Mouse (Mus musculus) heart, embryonic 12.5 days (tissue): ENCODE results near the gene Afg1l. TPM values are rescaled to one million over a fixed set of nuclear protein-coding genes. Genes with fewer than 3 reads are reported as not detected.
A peak's percentile ranks its signal among the peaks of the same experiment; 100 is the strongest.

Experiments used
- ATAC-seq: fragments of 200-750 bp; cut with Nextera tagmentation; 2 replicates; pipeline ENCODE4 v1.8.0; 2017; ENCODE audit warnings: moderate TSS enrichment, moderate library complexity; ENCODE audit not compliant: insufficient number of reproducible peaks, low FRiP score
- H3K27ac ChIP-seq: fragments of 300-500 bp; sonication (generic); 2 replicates; pipeline ENCODE4 v1.5.1; 2016; ENCODE audit warnings: mild to moderate bottlenecking, moderate library complexity; ENCODE audit not compliant: poor library complexity, severe bottlenecking
- H3K27me3 ChIP-seq: fragments of 300-500 bp; sonication (generic); replicated peaks from 2 replicates; pipeline ENCODE4 v1.6.1; 2016; ENCODE audit warnings: mild to moderate bottlenecking, moderate library complexity
- H3K36me3 ChIP-seq: fragments of 300-500 bp; sonication (generic); 2 replicates; pipeline ENCODE4 v1.6.1; 2016; ENCODE audit warnings: mild to moderate bottlenecking, moderate library complexity
- H3K4me1 ChIP-seq: fragments of 300-500 bp; sonication (generic); replicated peaks from 2 replicates; pipeline ENCODE4 v1.6.1; 2016; ENCODE audit warnings: mild to moderate bottlenecking
- H3K4me2 ChIP-seq: fragments of 300-500 bp; sonication (generic); 2 replicates; pipeline ENCODE4 v1.6.1; 2016; ENCODE audit warnings: mild to moderate bottlenecking, moderate library complexity
- H3K4me3 ChIP-seq: fragments of 300-500 bp; sonication (generic); 2 replicates; pipeline ENCODE4 v1.5.1; 2016; ENCODE audit warnings: mild to moderate bottlenecking
- H3K9ac ChIP-seq: fragments of 300-500 bp; sonication (generic); 2 replicates; pipeline ENCODE4 v1.6.1; 2016; ENCODE audit warnings: mild to moderate bottlenecking, moderate library complexity
- H3K9me3 ChIP-seq: fragments of 300-500 bp; sonication (generic); replicated peaks from 2 replicates; pipeline ENCODE4 v1.6.1; 2016; ENCODE audit warnings: mild to moderate bottlenecking, moderate library complexity
- WGBS: fragments of 180-500 bp; shearing (Covaris S2); methylation state at CpG from one replicate; pipeline ENCODE4 v1.1.7; 2016; 5-methylcytosine and 5-hydroxymethylcytosine counted together
- polyA plus RNA-seq: library from polyadenylated mRNA; unstranded; fragments of >200 nt; fragmentation: Nextera tagmentation; extraction: Ambion mirVana; gene quantifications from 2 replicates; pipeline ENCODE4 v1.2.1, GENCODE M21; 2016

The Afg1l gene
- 13.5 and 14.1 TPM in 2 replicates for polyA plus RNA-seq

DNA sequence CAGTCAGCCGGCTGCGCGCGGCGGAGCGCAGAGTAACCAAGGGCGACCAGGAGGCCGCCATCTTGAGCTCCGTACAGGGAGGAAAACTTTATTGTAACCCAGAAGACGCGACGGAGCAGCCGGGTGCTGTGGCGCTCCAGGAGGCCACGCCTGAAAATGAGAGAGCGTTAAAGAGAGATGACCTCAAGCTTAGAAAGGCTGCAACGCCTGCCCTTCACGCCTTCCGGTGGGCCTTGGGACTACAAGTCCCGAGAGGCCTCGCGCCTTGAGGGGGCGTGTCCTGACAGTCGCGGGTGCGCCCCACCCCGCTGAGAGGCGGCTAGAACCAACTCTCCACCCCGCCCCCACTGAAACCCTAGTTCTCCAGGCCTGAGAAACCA is at the start of gene Afg1l:
Afg1l (minus strand) TSS at position 225 of the 380 bp plus-strand sequence.
- H3K4me1 ChIP-seq: peaks cover 8% of the 10 kb centered on the region
- peak within 1 kb of the TSS; percentile 96 for H3K27ac ChIP-seq
- H3K4me3 ChIP-seq: peak within 1 kb of the TSS; percentile 66
- 0 out of 2 replicates have a peak, but pooled peaks cover under 1% of the 10 kb centered on the region for H3K9me3 ChIP-seq
- H3K9ac ChIP-seq: peak within 1 kb of the TSS; percentile 87
- H3K4me2 ChIP-seq: peak within 1 kb of the TSS; percentile 90
- H3K36me3 ChIP-seq: 0 out of 2 replicates have a peak, but pooled peaks cover 3% of the 10 kb centered on the region
- no peaks in the 10 kb centered on the region for H3K27me3 ChIP-seq
- under 1% methylated on average over 29 of the region's 29 CpGs for WGBS
- peak; percentile 96 for ATAC-seq

DNA sequence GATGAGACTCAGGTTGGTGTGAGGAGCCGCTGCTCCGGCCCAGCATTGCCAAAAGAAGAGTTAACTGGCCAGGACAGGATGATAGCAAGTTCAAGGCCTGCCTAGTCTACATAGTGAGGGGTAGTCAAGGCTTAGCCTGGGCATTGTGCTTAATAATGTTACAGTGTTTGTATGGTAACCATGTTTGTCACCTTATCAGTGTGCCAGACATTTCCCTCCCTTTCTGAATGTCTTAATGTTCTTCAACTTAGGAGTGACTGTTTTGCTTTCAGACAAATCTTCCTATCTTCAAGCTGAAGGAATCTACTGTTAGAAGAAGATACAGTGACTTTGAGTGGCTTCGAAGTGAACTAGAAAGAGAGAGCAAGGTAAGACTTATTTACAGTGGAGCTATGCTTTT is 47.3 kb upstream of the Afg1l start:
- Histone ChIP-seq H3K36me3 (peaks cover 49% of the 10 kb centered on the region), H3K27me3 (no peaks in the 10 kb centered on the region), H3K9me3 (no peaks in the 10 kb centered on the region), H3K4me2 (no peak overlapping the region), H3K27ac (no peak overlapping the region), H3K9ac (no peak overlapping the region), H3K4me1 (peaks cover 31% of the 10 kb centered on the region), H3K4me3 (no peak overlapping the region)
- WGBS: 87% methylated on average over 3 of the region's 3 CpGs
- ATAC-seq: no peak

DNA sequence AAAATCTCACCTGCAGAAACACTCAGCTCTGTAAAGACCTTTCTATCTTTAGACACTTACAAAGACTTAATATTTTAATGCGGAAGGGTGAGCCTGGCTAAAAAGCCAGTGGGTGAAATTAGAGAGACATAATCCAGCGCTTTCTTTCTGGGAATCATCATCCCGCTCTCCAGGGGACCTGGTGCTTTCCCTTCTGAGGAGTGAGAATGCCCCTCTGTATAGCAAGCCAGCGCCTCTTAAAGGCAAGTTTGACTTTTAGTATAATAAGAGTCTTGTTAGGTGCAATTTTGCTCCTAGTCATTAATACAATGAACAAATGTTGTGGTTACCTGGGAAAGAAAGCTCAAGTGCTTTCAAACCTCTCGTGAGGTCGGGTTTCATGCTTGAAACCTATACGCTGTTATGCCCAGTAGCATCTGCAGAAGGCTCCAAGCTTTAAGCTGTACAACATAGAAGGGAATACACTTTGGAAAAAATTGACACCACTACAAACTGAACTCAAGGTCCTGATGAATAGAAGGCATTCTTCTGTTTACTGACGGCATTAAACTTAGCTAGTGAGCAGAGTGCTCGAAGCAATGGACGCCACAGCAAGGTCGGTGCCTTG is 45.3 kb upstream of the Afg1l start:
- H3K27me3 ChIP-seq: no peaks in the 10 kb centered on the region
- no peaks in the 10 kb centered on the region for H3K9me3 ChIP-seq
- no peak overlapping the region for H3K9ac ChIP-seq
- 88% methylated on average over 11 of the region's 11 CpGs for WGBS
- H3K4me3 ChIP-seq: no peak overlapping the region
- peaks cover 32% of the 10 kb centered on the region for H3K36me3 ChIP-seq
- ATAC-seq: no peak
- H3K27ac ChIP-seq: no peak overlapping the region
- H3K4me1 ChIP-seq: peaks cover 34% of the 10 kb centered on the region
- H3K4me2 ChIP-seq: no peak overlapping the region

DNA sequence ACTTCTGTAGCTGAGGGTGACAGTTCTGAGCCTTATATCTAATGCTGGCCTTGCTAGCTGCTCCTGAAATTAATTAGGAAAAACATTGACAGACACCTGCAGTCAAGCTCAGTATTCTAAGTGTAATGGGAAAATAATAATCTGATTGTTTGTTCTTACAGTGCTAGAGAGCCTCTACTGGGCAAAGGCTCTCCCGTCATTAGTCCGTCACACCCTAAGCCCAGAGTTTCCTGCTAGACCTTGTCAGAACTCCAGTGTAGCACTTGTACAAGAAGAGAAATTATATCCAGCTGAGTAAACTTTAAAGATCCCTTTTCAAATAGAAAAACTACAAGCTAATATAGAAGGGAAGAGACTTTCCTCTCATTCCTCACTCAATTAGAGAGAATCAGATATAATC is 44.5 kb upstream of the Afg1l start:
- no peak overlapping the region for H3K4me3 ChIP-seq
- no peak overlapping the region for H3K9ac ChIP-seq
- H3K4me2 ChIP-seq: no peak overlapping the region
- H3K27ac ChIP-seq: no peak overlapping the region; the same call in 1 of the 2 replicates
- H3K27me3 ChIP-seq: no peaks in the 10 kb centered on the region
- WGBS: 65% methylated on average over 2 of the region's 2 CpGs
- H3K4me1 ChIP-seq: peaks cover 35% of the 10 kb centered on the region
- peaks cover 24% of the 10 kb centered on the region for H3K36me3 ChIP-seq
- no peak for ATAC-seq
- H3K9me3 ChIP-seq: no peaks in the 10 kb centered on the region

DNA sequence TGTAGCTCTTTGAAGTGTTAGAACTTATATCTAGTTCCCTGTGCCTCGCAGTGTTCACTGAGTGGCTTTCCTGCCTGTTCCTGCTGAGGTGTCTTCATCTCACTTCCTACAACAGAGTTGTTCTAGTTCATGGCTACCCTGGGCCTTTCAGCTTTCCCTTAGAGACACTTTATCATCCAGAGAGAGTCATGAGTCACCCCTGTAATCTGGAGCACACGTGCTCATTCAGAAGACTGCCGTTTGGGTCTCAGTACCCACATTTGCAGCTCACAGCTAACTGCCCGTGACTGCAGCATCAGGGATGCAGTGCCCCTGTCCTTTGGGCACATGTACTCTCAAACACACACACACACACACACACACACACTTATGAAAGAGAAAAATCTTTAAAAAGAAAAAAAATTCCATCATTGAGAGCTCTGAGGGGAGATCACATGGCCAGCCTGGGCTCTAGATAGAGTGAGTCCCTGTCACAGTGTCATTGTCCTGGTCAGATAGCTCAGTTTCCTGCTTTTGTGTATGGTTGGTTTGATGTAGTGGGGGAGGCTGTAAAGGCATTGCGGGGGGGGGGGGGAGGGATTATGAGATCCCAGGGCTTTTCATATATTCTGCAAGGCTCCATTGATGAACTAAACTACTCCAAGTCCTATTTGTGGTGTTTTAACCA is 43.1 kb upstream of the Afg1l start:
- Histone ChIP-seq H3K4me2 (no peak overlapping the region), H3K4me1 (peaks cover 38% of the 10 kb centered on the region), H3K36me3 (peaks cover 13% of the 10 kb centered on the region), H3K9ac (no peak overlapping the region), H3K27me3 (no peaks in the 10 kb centered on the region), H3K27ac (peak overlapping the region; percentile 60; the same call in 1 of the 2 replicates), H3K9me3 (no peaks in the 10 kb centered on the region), H3K4me3 (no peak overlapping the region)
- peak; percentile 86 for ATAC-seq
- 23% methylated on average over 5 of the region's 5 CpGs for WGBS

DNA sequence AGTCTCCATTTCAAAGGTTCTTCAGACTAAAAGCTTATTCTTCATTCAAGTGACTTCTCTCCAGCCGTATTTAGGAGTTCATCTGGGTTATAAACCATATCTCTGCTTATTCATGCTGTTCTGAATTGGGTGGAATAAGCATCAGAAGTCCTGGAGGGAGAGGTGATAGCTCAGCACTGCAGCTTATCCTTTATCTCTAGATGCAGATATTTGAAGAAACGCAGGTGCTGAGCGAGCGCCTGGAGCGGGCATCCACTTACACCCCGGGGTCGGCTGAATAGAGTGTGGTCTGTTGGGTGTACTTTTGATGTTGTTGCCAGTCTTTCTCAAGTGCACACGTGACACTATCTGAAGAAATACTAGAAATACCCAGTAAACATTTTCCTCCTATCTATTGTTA is 40.0 kb upstream of the Afg1l start:
- WGBS: 52% methylated on average over 8 of the region's 8 CpGs
- Histone ChIP-seq H3K9me3 (no peaks in the 10 kb centered on the region), H3K4me1 (peaks cover 35% of the 10 kb centered on the region), H3K27ac (no peak overlapping the region), H3K27me3 (no peaks in the 10 kb centered on the region), H3K9ac (no peak overlapping the region), H3K36me3 (0 out of 2 replicates have a peak, but pooled peaks cover 2% of the 10 kb centered on the region), H3K4me2 (no peak overlapping the region), H3K4me3 (no peak overlapping the region)
- ATAC-seq: no peak

DNA sequence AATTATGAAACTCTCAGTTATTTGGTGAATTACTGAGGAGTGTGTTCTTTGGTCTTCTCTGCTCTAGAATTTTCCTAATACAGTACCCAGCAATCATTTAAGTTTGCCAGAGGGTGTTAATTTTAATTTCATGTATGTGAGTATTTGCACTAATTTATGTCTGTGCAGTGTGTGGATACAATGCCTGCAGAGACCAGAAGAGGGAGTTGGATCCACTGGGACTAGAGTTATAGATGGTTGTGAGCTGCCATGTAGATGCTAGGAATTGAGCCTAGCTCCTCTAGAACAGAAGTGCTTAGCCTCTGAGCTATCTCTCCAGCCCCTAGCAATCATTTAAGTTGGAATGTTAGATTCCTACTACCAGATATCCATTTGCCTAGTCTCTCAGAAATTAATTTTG is 35.8 kb upstream of the Afg1l start:
- H3K4me2 ChIP-seq: no peak overlapping the region
- H3K4me1 ChIP-seq: peaks cover 20% of the 10 kb centered on the region
- H3K36me3 ChIP-seq: peaks cover 16% of the 10 kb centered on the region
- no peaks in the 10 kb centered on the region for H3K27me3 ChIP-seq
- H3K4me3 ChIP-seq: no peak overlapping the region
- no peaks in the 10 kb centered on the region for H3K9me3 ChIP-seq
- no peak for ATAC-seq
- H3K27ac ChIP-seq: no peak overlapping the region
- H3K9ac ChIP-seq: no peak overlapping the region

DNA sequence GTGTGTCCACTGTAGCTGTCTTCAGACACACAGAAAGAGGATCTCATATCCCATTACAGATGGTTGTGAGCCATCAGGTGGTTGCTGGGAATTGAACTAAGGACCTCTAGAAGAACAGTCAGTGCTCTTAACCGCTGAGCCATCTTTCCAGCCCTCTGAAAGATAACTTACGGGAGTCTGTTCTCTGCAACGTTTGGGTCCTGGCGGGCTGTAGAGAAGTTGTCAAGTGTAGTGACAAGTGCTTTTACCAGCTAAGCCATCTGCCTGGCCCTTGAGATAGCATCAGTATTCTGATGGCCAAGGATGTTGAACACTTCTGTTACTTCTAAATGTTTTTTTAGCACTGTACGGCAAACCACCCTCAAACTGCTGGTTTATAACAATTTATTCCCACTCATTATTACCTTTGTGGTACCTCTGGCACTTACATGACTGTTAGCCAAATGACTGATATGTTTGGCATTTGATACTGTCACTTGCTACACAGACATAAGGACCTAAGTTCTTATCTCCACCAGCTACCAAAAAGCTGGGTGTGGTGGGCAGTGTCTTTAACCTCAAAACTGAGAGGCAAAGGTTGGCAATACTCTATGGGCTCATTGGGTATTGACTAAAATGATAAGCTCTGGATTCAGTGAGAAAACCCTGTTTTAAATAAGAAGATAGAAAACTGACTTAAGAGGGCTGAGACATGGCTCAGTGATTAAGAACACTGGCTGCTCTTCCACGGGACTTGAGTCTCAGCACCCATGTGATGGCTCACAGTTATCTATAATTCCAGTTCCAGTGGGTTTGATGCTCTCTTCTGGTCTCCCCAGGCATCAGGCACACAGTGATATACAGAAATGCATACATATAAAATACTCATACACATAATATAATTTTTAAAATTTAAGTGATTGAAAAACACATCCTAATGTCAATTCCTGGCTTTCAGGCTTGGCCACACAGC is 33.1 kb upstream of the Afg1l start:
- H3K36me3 ChIP-seq: peaks cover 31% of the 10 kb centered on the region
- 64% methylated on average over 6 of the region's 6 CpGs for WGBS
- peaks cover 29% of the 10 kb centered on the region for H3K4me1 ChIP-seq
- H3K4me2 ChIP-seq: no peak overlapping the region
- H3K4me3 ChIP-seq: no peak overlapping the region
- H3K9me3 ChIP-seq: no peaks in the 10 kb centered on the region
- no peaks in the 10 kb centered on the region for H3K27me3 ChIP-seq
- no peak overlapping the region for H3K9ac ChIP-seq
- no peak overlapping the region for H3K27ac ChIP-seq
- ATAC-seq: no peak; the same call in 1 of the 2 replicates

DNA sequence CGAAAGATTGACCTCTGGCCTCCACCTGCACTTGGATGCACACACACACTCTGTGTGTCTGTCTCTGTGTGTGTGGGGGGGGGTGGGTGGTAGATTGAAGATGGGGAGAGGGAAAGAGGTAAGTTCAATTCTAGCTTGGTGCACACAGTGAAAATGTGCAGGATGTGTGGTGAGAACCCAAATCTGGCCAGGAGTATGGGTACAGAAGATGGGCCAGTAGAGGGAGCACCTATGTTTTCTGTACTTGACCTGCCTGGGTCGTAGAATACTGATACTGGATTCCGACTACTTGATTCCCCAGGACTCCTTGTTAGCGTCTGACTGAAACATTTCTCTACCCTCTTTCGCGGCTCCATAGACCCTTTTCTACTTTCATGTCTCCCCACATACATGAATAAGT is 31.8 kb upstream of the Afg1l start:
- H3K27ac ChIP-seq: no peak overlapping the region
- H3K4me1 ChIP-seq: peaks cover 29% of the 10 kb centered on the region
- ATAC-seq: peak; percentile 33; the same call in 1 of the 2 replicates
- no peak overlapping the region for H3K9ac ChIP-seq
- no peak overlapping the region for H3K4me2 ChIP-seq
- H3K27me3 ChIP-seq: no peaks in the 10 kb centered on the region
- no peak overlapping the region for H3K4me3 ChIP-seq
- no peaks in the 10 kb centered on the region for H3K9me3 ChIP-seq
- 77% methylated on average over 6 of the region's 6 CpGs for WGBS
- H3K36me3 ChIP-seq: peaks cover 30% of the 10 kb centered on the region

DNA sequence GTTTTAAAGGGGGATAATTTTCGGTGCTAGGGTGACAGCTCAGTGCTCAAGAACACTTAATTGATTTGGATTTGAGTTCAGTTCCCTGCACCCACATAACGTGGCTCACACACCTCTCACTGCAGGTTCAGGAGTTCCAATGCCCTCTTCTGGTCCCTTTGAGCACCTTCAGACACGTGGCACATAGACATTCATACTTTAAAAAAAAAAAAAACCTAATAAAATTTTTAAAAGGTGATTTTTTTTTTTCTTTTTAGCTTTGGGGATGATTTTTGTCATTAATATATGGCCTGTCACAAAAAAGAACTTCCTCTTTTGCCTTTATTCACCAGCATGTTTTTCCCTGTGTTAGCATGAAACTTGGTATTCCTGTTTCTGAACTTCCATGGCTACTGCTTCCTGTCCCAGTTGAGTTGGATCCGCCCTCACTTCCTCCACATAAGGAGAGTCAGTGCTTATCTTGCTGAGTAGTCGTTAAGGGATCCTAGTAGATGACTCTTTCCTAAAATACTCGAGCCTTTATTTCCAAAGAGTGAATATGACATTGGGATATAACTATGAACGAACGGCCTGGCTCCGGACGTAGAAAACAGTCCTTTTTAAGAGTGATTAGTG is 25.8 kb upstream of the Afg1l start:
- WGBS: 75% methylated on average over 10 of the region's 10 CpGs
- Histone ChIP-seq H3K27me3 (no peaks in the 10 kb centered on the region), H3K36me3 (peaks cover 18% of the 10 kb centered on the region), H3K4me2 (no peak overlapping the region), H3K4me1 (peaks cover 27% of the 10 kb centered on the region), H3K9ac (no peak overlapping the region), H3K27ac (no peak overlapping the region), H3K4me3 (no peak overlapping the region; the same call in 1 of the 2 replicates), H3K9me3 (no peaks in the 10 kb centered on the region)
- ATAC-seq: no peak
